Mouse (Mus musculus) olfactory bulb, adult 2 months (tissue): ENCODE measurements at regions not wholly inside any gene's neighbourhood (a gene's known extent, or its start where the extent isn't known, plus 50 kb on each side); places are given as distances from the start of the nearest gene placed in this dataset.

Experiments used
- H3K27ac ChIP-seq: fragments of 200-500 bp; 2 replicates; pipeline ENCODE4 v1.5.1; 2012; ENCODE audit warnings: low read depth, low read length; ENCODE audit not compliant: insufficient read depth
- H3K4me1 ChIP-seq: fragments of 200-500 bp; 2 replicates; pipeline ENCODE4 v1.6.1; 2012; ENCODE audit warnings: low read length; ENCODE audit not compliant: control insufficient read depth, insufficient read depth
- H3K4me3 ChIP-seq: fragments of 200-500 bp; 2 replicates; pipeline ENCODE4 v1.5.1; 2012; ENCODE audit warnings: mild to moderate bottlenecking, low read depth, low read length, moderate library complexity; ENCODE audit not compliant: insufficient read depth
- CTCF ChIP-seq: fragments of 200-500 bp; IDR thresholded peaks from 2 replicates; pipeline ENCODE4 v1.5.1; 2012; ENCODE audit warnings: low read depth, mild to moderate bottlenecking, low read length, moderate library complexity; ENCODE audit not compliant: insufficient read depth
- POLR2A ChIP-seq: fragments of 200-500 bp; IDR thresholded peaks from 2 replicates; pipeline ENCODE4 v1.6.1; 2012; ENCODE audit warnings: mild to moderate bottlenecking, low read depth, low read length, moderate library complexity; ENCODE audit not compliant: insufficient read depth
- WGBS: fragments of 180-500 bp; shearing (Covaris S2); methylation state at CpG from one replicate; pipeline ENCODE4 v1.1.7; 2018; 5-methylcytosine and 5-hydroxymethylcytosine counted together

- H3K27ac ChIP-seq: no peak overlapping the region
- no peak for TF ChIP-seq POLR2A
- no peak overlapping the region for H3K4me3 ChIP-seq
- H3K4me1 ChIP-seq: no peaks in the 10 kb centered on the region
- WGBS: 91% methylated on average over 2 of the region's 2 CpGs
Observed at GRCm38 (mm10) chr8:7936596-7936995, 724.4 kb downstream of the Efnb2 start.

- WGBS: 78% methylated on average over 8 of the region's 8 CpGs
- Histone ChIP-seq H3K4me3 (no peak overlapping the region), H3K4me1 (no peaks in the 10 kb centered on the region), H3K27ac (no peak overlapping the region)
- TF ChIP-seq POLR2A: no peak
- TF ChIP-seq CTCF: no peak
Observed at GRCm38 (mm10) chr8:7919416-7919815, 741.6 kb downstream of the Efnb2 start.

GRCm38 (mm10) chr8:7894338-7894737 is 766.7 kb downstream of the Efnb2 start:
- Histone ChIP-seq H3K4me1 (no peaks in the 10 kb centered on the region), H3K27ac (no peak overlapping the region), H3K4me3 (no peak overlapping the region)
- no peak for TF ChIP-seq POLR2A
- TF ChIP-seq CTCF: no peak
- WGBS: 59% methylated on average over 3 of the region's 3 CpGs

GRCm38 (mm10) chr8:7853169-7853568 is 807.9 kb downstream of the Efnb2 start:
- no peaks in the 10 kb centered on the region for H3K4me1 ChIP-seq
- 61% methylated on average over 1 of the region's 1 CpGs for WGBS
- no peak for TF ChIP-seq CTCF
- no peak for TF ChIP-seq POLR2A

GRCm38 (mm10) chr8:7850573-7850972 is 810.5 kb downstream of the Efnb2 start:
- Histone ChIP-seq H3K27ac (no peak overlapping the region), H3K4me1 (no peaks in the 10 kb centered on the region), H3K4me3 (no peak overlapping the region)
- TF ChIP-seq POLR2A: no peak
- TF ChIP-seq CTCF: no peak

More at GRCm38 (mm10) chr8:7853169-7853568, 807.9 kb downstream of the Efnb2 start:
- Histone ChIP-seq H3K27ac (no peak overlapping the region), H3K4me3 (no peak overlapping the region)

- Histone ChIP-seq H3K27ac (no peak overlapping the region), H3K4me3 (no peak overlapping the region), H3K4me1 (no peaks in the 10 kb centered on the region)
- WGBS: 55% methylated on average over 5 of the region's 5 CpGs
- TF ChIP-seq POLR2A (no peak), CTCF (no peak)
Observed at GRCm38 (mm10) chr8:7831948-7832347, 829.1 kb downstream of the Efnb2 start.

GRCm38 (mm10) chr8:7827811-7828210 is 833.2 kb downstream of the Efnb2 start:
- TF ChIP-seq POLR2A (no peak), CTCF (no peak)
- Histone ChIP-seq H3K27ac (no peak overlapping the region), H3K4me1 (no peaks in the 10 kb centered on the region), H3K4me3 (no peak overlapping the region)
- 61% methylated on average over 1 of the region's 1 CpGs for WGBS

GRCm38 (mm10) chr8:7808395-7808794 is 852.6 kb downstream of the Efnb2 start:
- no peaks in the 10 kb centered on the region for H3K4me1 ChIP-seq
- 85% methylated on average over 1 of the region's 1 CpGs for WGBS
- TF ChIP-seq POLR2A (no peak), CTCF (no peak)
- no peak overlapping the region for H3K27ac ChIP-seq
- no peak overlapping the region for H3K4me3 ChIP-seq

- TF ChIP-seq CTCF: no peak
- no peak for TF ChIP-seq POLR2A
- Histone ChIP-seq H3K4me3 (no peak overlapping the region), H3K27ac (no peak overlapping the region), H3K4me1 (no peaks in the 10 kb centered on the region)
- WGBS: 80% methylated on average over 3 of the region's 3 CpGs
Observed at GRCm38 (mm10) chr8:7799221-7799620, 861.8 kb downstream of the Efnb2 start.

GRCm38 (mm10) chr8:7796156-7796555 is 864.9 kb downstream of the Efnb2 start:
- no peak overlapping the region for H3K27ac ChIP-seq
- TF ChIP-seq CTCF: no peak
- no peak for TF ChIP-seq POLR2A
- WGBS: 95% methylated on average over 4 of the region's 4 CpGs
- no peak overlapping the region for H3K4me3 ChIP-seq
- no peaks in the 10 kb centered on the region for H3K4me1 ChIP-seq
